Mouse (Mus musculus) erythroblast, embryonic 14.5 days (primary cell): ENCODE results near the gene Rnaseh2a.

ENCODE experiments used
- GATA1 ChIP-seq: IDR thresholded peaks from 2 replicates; pipeline ENCODE4 v1.6.1; 2012; ENCODE audit warnings: low read length, inconsistent platforms, mixed read lengths
- TAL1 ChIP-seq: IDR thresholded peaks from 3 replicates; pipeline ENCODE4 v1.6.1; 2012; ENCODE audit warnings: low read length, inconsistent platforms, mixed read lengths

DNA sequence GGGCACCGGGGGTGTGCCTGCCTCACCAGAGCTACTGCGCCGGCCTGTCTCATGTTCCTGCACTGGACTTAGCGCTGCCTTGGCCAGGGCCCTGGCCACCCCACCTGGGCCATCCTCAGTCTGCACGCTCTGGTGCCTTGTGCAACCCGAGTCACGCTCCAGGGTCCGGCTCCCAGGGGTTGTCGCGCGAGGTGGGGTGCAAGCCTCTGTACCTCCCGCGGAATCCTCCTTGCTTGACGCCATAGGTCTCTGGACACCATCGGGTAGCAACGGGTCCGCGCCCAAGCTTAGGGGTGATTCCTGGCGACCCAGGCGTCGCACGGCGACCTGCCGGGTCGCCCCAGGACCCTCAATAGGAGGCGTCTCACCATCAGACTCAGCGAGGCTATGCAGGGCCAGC lies 57.2 kb downstream of the Rnaseh2a start:
- no peak for TF ChIP-seq TAL1
- TF ChIP-seq GATA1 = no peak
